Mouse (Mus musculus): ENCODE data around the gene Ispd. TPM values are rescaled to one million over a fixed set of nuclear protein-coding genes. Genes with fewer than 3 reads are reported as not detected.

The Ispd gene
- polyA plus RNA-seq, 1 experiment: 4.8 TPM

DNA sequence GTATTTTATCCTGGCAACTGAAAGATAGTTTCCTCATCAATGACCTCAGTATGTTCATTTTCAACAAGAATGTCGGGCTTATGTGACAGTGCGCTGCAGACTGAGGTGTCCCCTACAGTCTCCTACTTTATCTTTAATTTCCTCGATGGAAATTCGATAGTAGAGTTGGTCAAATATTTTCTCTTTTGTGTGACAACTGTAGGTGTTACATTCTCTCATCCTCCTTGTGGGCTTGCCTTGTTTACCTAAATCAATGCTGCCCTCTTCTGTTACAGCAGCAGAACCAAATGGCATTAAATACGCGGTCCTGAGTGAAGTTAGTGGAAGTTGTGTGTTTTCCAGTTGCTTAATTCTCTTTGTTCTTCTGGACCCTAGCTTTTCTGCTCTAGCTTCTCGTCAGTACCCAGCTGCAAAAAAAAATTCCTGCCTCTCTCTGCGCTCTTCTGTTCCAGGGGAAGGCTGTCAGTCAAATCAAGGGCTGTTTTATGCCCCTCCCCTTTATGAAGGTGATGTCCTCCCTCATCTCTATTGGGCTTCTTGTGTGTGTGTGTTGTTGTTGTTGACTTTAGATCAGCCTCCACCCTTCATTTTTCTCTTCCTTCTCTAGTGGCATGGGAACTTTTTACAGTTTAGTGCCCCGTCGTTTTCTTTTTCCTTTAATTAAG, 289.8 kb downstream of the Ispd start:
- H3K27ac ChIP-seq (ENCODE audit: insufficient read depth, low read length): no peak overlapping the region
- no peak for TF ChIP-seq POLR2A (IDR thresholded peaks at IDR 0.05; ENCODE audit: extremely low read depth, insufficient read depth, low read length)
- peak; percentile 61; the same call in 1 of the 2 replicates for TF ChIP-seq CTCF (IDR thresholded peaks at IDR 0.05; ENCODE audit: extremely low read depth, insufficient read depth, low read length)
- H3K4me1 ChIP-seq (ENCODE audit: control insufficient read depth, insufficient read depth, low read length): no peaks in the 10 kb centered on the region
- H3K4me3 ChIP-seq (ENCODE audit: insufficient read depth, low read length): no peak overlapping the region

DNA sequence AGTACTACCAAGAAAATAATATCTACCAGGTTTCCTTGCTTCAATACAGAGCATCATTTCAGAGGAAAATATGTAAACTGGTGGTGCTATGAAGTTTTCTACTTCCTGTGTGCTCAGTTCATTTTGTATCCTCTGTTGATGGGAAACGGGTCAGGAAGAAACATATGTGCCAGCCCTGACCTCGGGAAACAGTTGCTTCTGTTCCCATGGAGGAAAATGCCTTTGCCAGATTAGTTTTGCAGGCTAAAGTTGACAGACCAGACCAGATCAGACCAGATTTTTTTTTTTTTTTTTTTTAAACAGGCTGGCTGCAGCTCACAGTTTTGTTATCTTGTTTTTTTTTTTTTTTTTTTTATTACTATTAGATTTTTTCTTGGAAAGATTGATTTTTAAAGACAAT, 293.2 kb downstream of the Ispd start:
- TF ChIP-seq POLR2A (IDR thresholded peaks at IDR 0.05; ENCODE audit: extremely low read depth, insufficient read depth, low read length) (no peak), CTCF (IDR thresholded peaks at IDR 0.05; ENCODE audit: extremely low read depth, insufficient read depth, low read length) (no peak)
- H3K27ac ChIP-seq (ENCODE audit: insufficient read depth, low read length): no peak overlapping the region
- no peaks in the 10 kb centered on the region for H3K4me1 ChIP-seq (ENCODE audit: control insufficient read depth, insufficient read depth, low read length)
- H3K4me3 ChIP-seq (ENCODE audit: insufficient read depth, low read length): no peak overlapping the region

DNA sequence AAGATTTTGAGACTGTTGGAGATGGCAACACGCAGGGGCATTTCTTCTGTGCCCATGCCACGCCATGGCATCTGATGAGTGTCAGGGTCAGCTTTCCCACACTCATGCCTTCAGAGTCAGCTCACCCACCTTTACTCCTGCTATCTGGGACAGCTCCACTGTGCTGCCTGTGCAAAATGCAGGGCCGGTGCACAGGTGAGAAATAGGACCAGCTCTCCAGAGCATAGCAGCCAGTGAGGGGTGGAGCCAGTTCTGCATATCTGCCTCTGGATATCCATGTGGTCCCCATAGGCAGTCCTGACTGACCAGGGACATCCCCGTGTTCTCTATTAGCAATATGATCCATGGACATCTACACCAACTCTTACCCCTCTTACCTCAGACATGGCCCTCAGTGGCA, 297.0 kb downstream of the Ispd start:
- Histone ChIP-seq H3K4me3 (ENCODE audit: insufficient read depth, low read length) (no peak overlapping the region), H3K27ac (ENCODE audit: insufficient read depth, low read length) (no peak overlapping the region), H3K4me1 (ENCODE audit: control insufficient read depth, insufficient read depth, low read length) (no peaks in the 10 kb centered on the region)
- TF ChIP-seq POLR2A (IDR thresholded peaks at IDR 0.05; ENCODE audit: extremely low read depth, insufficient read depth, low read length) (no peak), CTCF (IDR thresholded peaks at IDR 0.05; ENCODE audit: extremely low read depth, insufficient read depth, low read length) (no peak)

DNA sequence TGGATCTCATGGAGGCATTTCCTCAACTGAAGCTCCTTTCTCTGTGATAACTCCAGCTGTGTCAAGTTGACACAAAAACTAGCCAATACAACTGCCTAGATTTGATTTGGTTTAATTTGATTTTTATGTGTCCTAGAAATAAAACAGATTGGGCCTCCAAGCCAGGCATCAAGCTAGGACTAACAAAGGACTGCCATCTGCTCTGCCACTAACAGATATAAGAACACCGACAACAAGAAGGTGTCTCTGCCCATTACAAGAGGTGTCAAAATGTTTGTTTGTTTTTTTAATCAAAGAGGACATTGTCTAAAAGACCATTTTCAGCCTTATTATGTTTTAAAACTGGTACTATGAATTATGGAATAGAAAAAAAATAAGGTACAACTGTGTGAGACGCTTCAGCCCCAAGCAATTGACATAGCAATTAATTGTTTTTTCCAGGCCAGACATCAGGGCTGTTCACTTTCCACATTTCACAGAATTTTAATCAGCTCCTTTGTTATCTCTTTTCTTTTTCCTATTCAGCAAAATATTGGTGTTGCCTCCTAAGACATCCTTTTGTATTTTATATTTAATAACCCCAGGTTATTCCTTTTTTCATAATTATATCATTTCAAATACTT, 299.7 kb downstream of the Ispd start:
- Histone ChIP-seq H3K27ac (ENCODE audit: insufficient read depth, low read length) (no peak overlapping the region), H3K4me3 (ENCODE audit: insufficient read depth, low read length) (no peak overlapping the region), H3K4me1 (ENCODE audit: control insufficient read depth, insufficient read depth, low read length) (no peaks in the 10 kb centered on the region)
- TF ChIP-seq POLR2A (IDR thresholded peaks at IDR 0.05; ENCODE audit: extremely low read depth, insufficient read depth, low read length) (no peak), CTCF (IDR thresholded peaks at IDR 0.05; ENCODE audit: extremely low read depth, insufficient read depth, low read length) (no peak)

DNA sequence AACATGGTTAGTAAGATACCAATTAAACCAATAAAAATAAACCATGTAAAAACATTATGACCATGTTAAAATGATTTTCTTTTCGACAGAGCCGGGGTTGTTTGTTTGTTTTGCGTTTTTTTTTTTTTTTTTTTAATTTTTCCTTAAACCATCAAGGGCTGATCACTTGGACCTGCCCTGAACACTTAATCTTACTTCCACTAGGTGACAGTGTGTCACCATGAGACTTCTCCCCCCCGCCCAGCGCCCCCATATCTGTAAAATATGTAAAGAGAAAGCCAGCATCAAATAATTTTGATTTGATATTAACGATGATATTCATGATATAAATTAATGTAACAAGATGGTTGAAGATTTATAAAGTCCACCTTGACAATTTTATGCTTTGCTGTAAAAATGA, 300.5 kb downstream of the Ispd start:
- no peak for TF ChIP-seq CTCF (IDR thresholded peaks at IDR 0.05; ENCODE audit: extremely low read depth, insufficient read depth, low read length)
- no peak for TF ChIP-seq POLR2A (IDR thresholded peaks at IDR 0.05; ENCODE audit: extremely low read depth, insufficient read depth, low read length)
- no peak overlapping the region for H3K27ac ChIP-seq (ENCODE audit: insufficient read depth, low read length)
- no peak overlapping the region for H3K4me3 ChIP-seq (ENCODE audit: insufficient read depth, low read length)
- no peaks in the 10 kb centered on the region for H3K4me1 ChIP-seq (ENCODE audit: control insufficient read depth, insufficient read depth, low read length)

DNA sequence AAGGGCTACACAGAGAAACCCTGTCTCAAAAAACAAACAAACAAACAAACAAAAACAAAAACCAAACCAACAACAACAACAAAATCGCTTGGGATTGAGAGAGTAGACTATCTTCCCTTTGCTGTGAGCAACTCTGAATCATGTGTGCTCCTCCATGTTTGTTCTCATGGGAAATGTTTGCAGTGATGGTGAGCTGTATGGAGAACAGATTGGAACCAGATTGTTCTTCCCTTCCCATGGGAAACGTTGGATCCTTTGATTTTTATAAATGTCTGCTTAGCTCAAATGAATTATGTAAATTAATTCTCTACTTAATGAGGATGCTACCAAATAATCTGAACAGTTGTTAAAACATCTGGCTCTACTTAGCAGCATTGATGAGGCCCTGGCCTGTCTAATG, 312.8 kb downstream of the Ispd start:
- Histone ChIP-seq H3K4me1 (ENCODE audit: control insufficient read depth, insufficient read depth, low read length) (no peaks in the 10 kb centered on the region), H3K27ac (ENCODE audit: insufficient read depth, low read length) (no peak overlapping the region), H3K4me3 (ENCODE audit: insufficient read depth, low read length) (no peak overlapping the region)
- no peak for TF ChIP-seq CTCF (IDR thresholded peaks at IDR 0.05; ENCODE audit: extremely low read depth, insufficient read depth, low read length)

DNA sequence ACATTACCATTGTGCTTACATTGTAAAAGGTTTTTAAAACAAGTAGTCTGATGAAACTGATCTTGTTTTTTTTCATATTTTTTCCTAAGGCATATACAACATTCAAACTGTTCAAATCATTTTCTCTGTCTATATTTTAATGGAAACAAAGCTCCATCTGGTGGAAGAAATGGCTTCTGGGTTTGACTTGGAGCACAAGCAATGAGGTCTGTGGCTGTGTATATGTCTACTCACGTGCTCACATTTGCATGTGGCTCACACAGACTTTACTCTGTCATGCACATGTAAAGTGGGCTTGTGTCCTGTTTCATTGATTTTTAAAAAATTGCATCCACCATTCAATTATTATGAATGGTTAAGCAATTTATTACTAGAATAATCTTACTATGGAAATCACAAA, 323.1 kb downstream of the Ispd start:
- Histone ChIP-seq H3K4me3 (ENCODE audit: insufficient read depth, low read length) (no peak overlapping the region), H3K4me1 (ENCODE audit: control insufficient read depth, insufficient read depth, low read length) (no peaks in the 10 kb centered on the region), H3K27ac (ENCODE audit: insufficient read depth, low read length) (no peak overlapping the region)
- peak; percentile 31; the same call in 1 of the 2 replicates for TF ChIP-seq CTCF (IDR thresholded peaks at IDR 0.05; ENCODE audit: extremely low read depth, insufficient read depth, low read length)
- no peak for TF ChIP-seq POLR2A (IDR thresholded peaks at IDR 0.05; ENCODE audit: extremely low read depth, insufficient read depth, low read length)

DNA sequence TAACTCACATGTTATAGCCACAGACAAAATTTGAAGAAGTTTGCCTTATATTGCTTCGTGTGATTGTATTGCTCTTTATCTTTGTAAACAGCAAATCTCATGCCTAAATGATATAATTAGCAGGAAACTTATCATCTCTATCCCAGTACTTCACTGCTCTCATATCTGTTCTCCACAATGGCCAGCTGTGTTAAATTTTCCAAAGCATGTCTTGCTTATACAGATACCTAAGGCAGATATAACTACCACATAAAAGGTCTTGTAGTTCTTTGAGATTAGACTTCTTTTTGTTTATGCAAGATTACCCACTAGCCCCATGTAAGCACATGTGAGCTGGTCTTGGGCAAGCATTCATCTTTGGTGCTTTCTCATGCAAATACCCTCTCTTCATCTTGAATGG, 327.6 kb downstream of the Ispd start:
- TF ChIP-seq POLR2A (IDR thresholded peaks at IDR 0.05; ENCODE audit: extremely low read depth, insufficient read depth, low read length): no peak
- TF ChIP-seq CTCF (IDR thresholded peaks at IDR 0.05; ENCODE audit: extremely low read depth, insufficient read depth, low read length): no peak
- no peak overlapping the region for H3K4me3 ChIP-seq (ENCODE audit: insufficient read depth, low read length)
- H3K27ac ChIP-seq (ENCODE audit: insufficient read depth, low read length): no peak overlapping the region
- no peaks in the 10 kb centered on the region for H3K4me1 ChIP-seq (ENCODE audit: control insufficient read depth, insufficient read depth, low read length)

DNA sequence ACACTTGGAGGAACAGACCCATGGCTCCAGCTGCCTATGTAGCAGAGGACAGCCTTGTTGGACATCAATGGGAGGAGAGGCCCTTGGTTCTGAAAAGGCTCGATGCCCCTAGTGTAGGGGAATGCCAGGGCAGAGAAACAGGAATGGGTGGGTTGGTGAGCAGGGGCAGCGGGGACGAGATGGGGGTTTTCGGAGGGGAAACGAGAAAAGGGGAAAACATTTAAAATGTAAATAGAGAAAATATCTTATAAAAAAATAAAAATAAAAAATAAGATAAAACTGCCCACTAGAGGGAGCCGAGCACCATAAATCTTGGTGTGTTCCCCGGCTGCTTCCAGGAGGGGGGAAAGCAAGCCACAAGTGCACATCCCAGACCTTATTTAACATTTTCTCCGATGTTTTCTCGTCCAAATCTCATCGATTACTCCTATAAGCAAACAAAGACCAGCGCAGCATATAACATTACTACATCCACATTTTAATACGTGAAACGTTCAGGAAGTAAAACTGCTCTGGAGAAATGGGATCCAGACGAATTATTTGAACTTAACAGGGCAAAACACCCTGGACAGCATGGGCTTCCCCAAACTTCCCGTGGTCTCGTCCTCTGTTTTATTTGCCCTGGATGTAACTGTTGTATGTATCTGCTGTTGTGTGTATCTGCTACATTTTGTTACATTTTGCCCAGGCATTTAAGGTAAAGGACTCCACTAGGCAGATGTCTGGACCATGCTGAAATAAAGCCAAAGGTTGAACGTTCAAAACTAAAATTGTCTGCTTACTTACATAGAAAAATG, 332.8 kb downstream of the Ispd start:
- TF ChIP-seq CTCF (IDR thresholded peaks at IDR 0.05; ENCODE audit: extremely low read depth, insufficient read depth, low read length) (peak; percentile 42), POLR2A (IDR thresholded peaks at IDR 0.05; ENCODE audit: extremely low read depth, insufficient read depth, low read length) (no peak)
- H3K4me1 ChIP-seq (ENCODE audit: control insufficient read depth, insufficient read depth, low read length): no peaks in the 10 kb centered on the region
- H3K27ac ChIP-seq (ENCODE audit: insufficient read depth, low read length): no peak overlapping the region
- H3K4me3 ChIP-seq (ENCODE audit: insufficient read depth, low read length): no peak overlapping the region

DNA sequence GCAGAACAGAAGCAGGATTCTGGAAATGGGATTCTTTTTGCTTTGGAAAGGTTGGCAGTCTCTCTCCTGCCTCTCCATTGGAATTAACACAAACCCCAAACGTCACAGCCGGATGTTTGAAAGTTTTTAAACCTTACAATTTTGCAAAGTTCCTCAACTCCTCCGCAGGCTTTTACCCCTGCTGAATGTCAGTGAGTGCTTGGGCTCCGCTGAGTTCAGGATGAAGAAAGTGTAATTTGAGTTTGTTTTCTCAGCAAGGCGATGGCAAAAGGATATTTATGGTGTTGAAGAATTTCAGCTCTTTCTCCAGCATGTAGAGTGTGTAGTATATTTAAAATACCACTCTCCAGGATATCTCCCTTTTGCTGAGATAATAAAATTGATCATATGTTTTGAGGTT, 336.3 kb downstream of the Ispd start:
- H3K27ac ChIP-seq (ENCODE audit: insufficient read depth, low read length): no peak overlapping the region
- no peak for TF ChIP-seq CTCF (IDR thresholded peaks at IDR 0.05; ENCODE audit: extremely low read depth, insufficient read depth, low read length)
- no peak for TF ChIP-seq POLR2A (IDR thresholded peaks at IDR 0.05; ENCODE audit: extremely low read depth, insufficient read depth, low read length)
- no peaks in the 10 kb centered on the region for H3K4me1 ChIP-seq (ENCODE audit: control insufficient read depth, insufficient read depth, low read length)
- no peak overlapping the region for H3K4me3 ChIP-seq (ENCODE audit: insufficient read depth, low read length)
